Mouse (Mus musculus): Measurements from ENCODE around the gene Rad51c. TPM values are rescaled to one million over a fixed set of nuclear protein-coding genes. Genes with fewer than 3 reads are reported as not detected.
"Not testable (repeated sequence)": the region's sequence is repeated elsewhere in the genome, so short reads cannot be mapped to it uniquely, and the experiment has no call there.

The Rad51c gene
- polyA plus RNA-seq, 1 experiment from 2014 or later: 2.6 TPM

- TF ChIP-seq EP300 (IDR thresholded peaks at IDR 0.05; ENCODE audit: low read depth) (no peak), CTCF (IDR thresholded peaks at IDR 0.05; ENCODE audit: low read depth) (no peak)
- H3K4me2 ChIP-seq (ENCODE audit: low read depth, low read length): no peak overlapping the region
- H3K9me3 ChIP-seq (ENCODE audit: low read length): no peaks in the 10 kb centered on the region
- H3K27me3 ChIP-seq (ENCODE audit: insufficient read depth, low read length): no peaks in the 10 kb centered on the region
- peaks cover 12% of the 10 kb centered on the region for H3K4me1 ChIP-seq (ENCODE audit: insufficient read depth)
- DNase-seq: no peak
- no peak overlapping the region for H3K9ac ChIP-seq (replicated peaks)
- H3K27ac ChIP-seq (ENCODE audit: low read depth): peak overlapping the region; percentile 50
- no peak overlapping the region for H3K4me3 ChIP-seq (ENCODE audit: low read depth, low read length)
- H3K36me3 ChIP-seq (replicated peaks; ENCODE audit: insufficient read depth, low read length): no peaks in the 10 kb centered on the region
- 25% methylated on average over 1 of the region's 1 CpGs for WGBS (ENCODE audit: insufficient replicate concordance)
- no peak for ATAC-seq
Measured at GRCm38 (mm10) chr11:87427273-87428050, 22.7 kb upstream of the Rad51c start.

- peak; percentile 85 for DNase-seq
- Histone ChIP-seq H3K4me1 (ENCODE audit: insufficient read depth) (peaks cover 15% of the 10 kb centered on the region), H3K4me2 (ENCODE audit: low read depth, low read length) (peak overlapping the region; percentile 61), H3K27ac (ENCODE audit: low read depth) (peak overlapping the region; percentile 63), H3K4me3 (ENCODE audit: low read depth, low read length) (peak overlapping the region; percentile 40), H3K9ac (replicated peaks) (peak overlapping the region; percentile 18)
- not testable (repeated sequence) for H3K9me3 ChIP-seq (ENCODE audit: low read length); H3K36me3 ChIP-seq (replicated peaks; ENCODE audit: insufficient read depth, low read length); H3K27me3 ChIP-seq (ENCODE audit: insufficient read depth, low read length)
- under 1% methylated on average over 23 of the region's 24 CpGs for WGBS (ENCODE audit: insufficient replicate concordance)
- TF ChIP-seq EP300 (IDR thresholded peaks at IDR 0.05; ENCODE audit: low read depth): peak; percentile 75
- peak; percentile 75 for ATAC-seq
Measured at GRCm38 (mm10) chr11:87426450-87427250, 21.9 kb upstream of the Rad51c start.

GRCm38 (mm10) chr11:87426121-87426449 is 21.3 kb upstream of the Rad51c start:
- Histone ChIP-seq H3K27me3 (ENCODE audit: insufficient read depth, low read length) (no peaks in the 10 kb centered on the region), H3K9me3 (ENCODE audit: low read length) (no peaks in the 10 kb centered on the region), H3K4me2 (ENCODE audit: low read depth, low read length) (peak overlapping the region; percentile 61), H3K27ac (ENCODE audit: low read depth) (peak overlapping the region; percentile 63), H3K9ac (replicated peaks) (peak overlapping the region; percentile 18), H3K36me3 (replicated peaks; ENCODE audit: insufficient read depth, low read length) (no peaks in the 10 kb centered on the region), H3K4me1 (ENCODE audit: insufficient read depth) (peaks cover 15% of the 10 kb centered on the region), H3K4me3 (ENCODE audit: low read depth, low read length) (peak overlapping the region; percentile 40)
- TF ChIP-seq CTCF (IDR thresholded peaks at IDR 0.05; ENCODE audit: low read depth): no peak
- no peak for TF ChIP-seq EP300 (IDR thresholded peaks at IDR 0.05; ENCODE audit: low read depth)
- ATAC-seq (no peak), DNase-seq (no peak)
- 0% methylated on average over 7 of the region's 7 CpGs for WGBS (ENCODE audit: insufficient replicate concordance)

- DNase-seq (no peak), ATAC-seq (no peak)
- H3K36me3 ChIP-seq (replicated peaks; ENCODE audit: insufficient read depth, low read length): no peaks in the 10 kb centered on the region
- WGBS (ENCODE audit: insufficient replicate concordance): 43% methylated on average over 6 of the region's 6 CpGs
- TF ChIP-seq EP300 (IDR thresholded peaks at IDR 0.05; ENCODE audit: low read depth) (no peak), CTCF (IDR thresholded peaks at IDR 0.05; ENCODE audit: low read depth) (no peak)
- peaks cover 15% of the 10 kb centered on the region for H3K4me1 ChIP-seq (ENCODE audit: insufficient read depth)
- no peaks in the 10 kb centered on the region for H3K9me3 ChIP-seq (ENCODE audit: low read length)
- no peak overlapping the region for H3K4me3 ChIP-seq (ENCODE audit: low read depth, low read length)
- H3K27ac ChIP-seq (ENCODE audit: low read depth): peak overlapping the region; percentile 89
- H3K9ac ChIP-seq (replicated peaks): no peak overlapping the region
- H3K4me2 ChIP-seq (ENCODE audit: low read depth, low read length): peak overlapping the region; percentile 2; the same call in 1 of the 2 replicates
- no peaks in the 10 kb centered on the region for H3K27me3 ChIP-seq (ENCODE audit: insufficient read depth, low read length)
Measured at GRCm38 (mm10) chr11:87423551-87424325, 19.0 kb upstream of the Rad51c start.

- peak overlapping the region; percentile 85 for H3K4me2 ChIP-seq (ENCODE audit: low read depth, low read length)
- no peaks in the 10 kb centered on the region for H3K9me3 ChIP-seq (ENCODE audit: low read length)
- H3K4me3 ChIP-seq (ENCODE audit: low read depth, low read length): peak overlapping the region; percentile 46
- H3K9ac ChIP-seq (replicated peaks): peak overlapping the region; percentile 64
- peak overlapping the region; percentile 89 for H3K27ac ChIP-seq (ENCODE audit: low read depth)
- H3K4me1 ChIP-seq (ENCODE audit: insufficient read depth): peaks cover 13% of the 10 kb centered on the region
- under 1% methylated on average over 26 of the region's 26 CpGs for WGBS (ENCODE audit: insufficient replicate concordance)
- ATAC-seq: peak; percentile 74
- no peaks in the 10 kb centered on the region for H3K27me3 ChIP-seq (ENCODE audit: insufficient read depth, low read length)
- no peaks in the 10 kb centered on the region for H3K36me3 ChIP-seq (replicated peaks; ENCODE audit: insufficient read depth, low read length)
- DNase-seq: peak; percentile 72
- TF ChIP-seq EP300 (IDR thresholded peaks at IDR 0.05; ENCODE audit: low read depth) (peak; percentile 89), CTCF (IDR thresholded peaks at IDR 0.05; ENCODE audit: low read depth) (no peak)
Measured at GRCm38 (mm10) chr11:87422511-87423340, 18.0 kb upstream of the Rad51c start.

Measured in liver, postnatal 0 days (tissue).